Mouse (Mus musculus): Measurements from ENCODE around the gene Shoc2.
A peak's percentile ranks its signal among the peaks of the same experiment; 100 is the strongest.

Gene Shoc2

GRCm38 (mm10) chr19:54014999-54015398, 70.9 kb downstream of the Shoc2 start:
- no peak for DNase-seq (ENCODE audit: extremely low spot score, low read depth, low spot score)

- no peak for DNase-seq (ENCODE audit: extremely low spot score, low read depth, low spot score)
Observed at GRCm38 (mm10) chr19:54015503-54015902, 71.4 kb downstream of the Shoc2 start.

- DNase-seq (ENCODE audit: extremely low spot score, low read depth, low spot score) = no peak
Observed at GRCm38 (mm10) chr19:54035100-54035499, 91.0 kb downstream of the Shoc2 start.

- DNase-seq (ENCODE audit: extremely low spot score, low read depth, low spot score) = no peak
Observed at GRCm38 (mm10) chr19:54039441-54039840, 95.3 kb downstream of the Shoc2 start.

GRCm38 (mm10) chr19:54040356-54041028, 96.4 kb downstream of the Shoc2 start:
- no peak for DNase-seq (ENCODE audit: extremely low spot score, low read depth, low spot score)

- DNase-seq (ENCODE audit: extremely low spot score, low read depth, low spot score) = no peak
Observed at GRCm38 (mm10) chr19:54041029-54041367, 96.9 kb downstream of the Shoc2 start.

GRCm38 (mm10) chr19:54043851-54044250, 99.7 kb downstream of the Shoc2 start, which contains the start of gene Adra2a:
TSS of gene Adra2a (plus strand) at chr19:54044151.
- no peak for DNase-seq (ENCODE audit: extremely low spot score, low read depth, low spot score)

- DNase-seq (ENCODE audit: extremely low spot score, low read depth, low spot score) = peak; percentile 47
Observed at GRCm38 (mm10) chr19:54044507-54045371, 100.6 kb downstream of the Shoc2 start.

GRCm38 (mm10) chr19:54045412-54045811, 101.3 kb downstream of the Shoc2 start:
- no peak for DNase-seq (ENCODE audit: extremely low spot score, low read depth, low spot score)

GRCm38 (mm10) chr19:54045931-54046683, 102.0 kb downstream of the Shoc2 start:
- no peak for DNase-seq (ENCODE audit: extremely low spot score, low read depth, low spot score)

- no peak for DNase-seq (ENCODE audit: extremely low spot score, low read depth, low spot score)
Observed at GRCm38 (mm10) chr19:54046684-54047070, 102.6 kb downstream of the Shoc2 start.

GRCm38 (mm10) chr19:54047386-54048050, 103.4 kb downstream of the Shoc2 start:
- no peak for DNase-seq (ENCODE audit: extremely low spot score, low read depth, low spot score)

- no peak for DNase-seq (ENCODE audit: extremely low spot score, low read depth, low spot score)
Observed at GRCm38 (mm10) chr19:54048161-54048885, 104.2 kb downstream of the Shoc2 start.

GRCm38 (mm10) chr19:54051651-54052050, 107.5 kb downstream of the Shoc2 start:
- no peak for DNase-seq (ENCODE audit: extremely low spot score, low read depth, low spot score)

- DNase-seq (ENCODE audit: extremely low spot score, low read depth, low spot score) = no peak
Observed at GRCm38 (mm10) chr19:54055845-54056244, 111.7 kb downstream of the Shoc2 start.

- no peak for DNase-seq (ENCODE audit: extremely low spot score, low read depth, low spot score)
Observed at GRCm38 (mm10) chr19:54068447-54068846, 124.3 kb downstream of the Shoc2 start.

GRCm38 (mm10) chr19:54070521-54070920, 126.4 kb downstream of the Shoc2 start:
- DNase-seq (ENCODE audit: extremely low spot score, low read depth, low spot score) = no peak

GRCm38 (mm10) chr19:54072233-54072800, 128.2 kb downstream of the Shoc2 start:
- DNase-seq (ENCODE audit: extremely low spot score, low read depth, low spot score) = no peak

GRCm38 (mm10) chr19:54076362-54077349, 132.6 kb downstream of the Shoc2 start:
- DNase-seq (ENCODE audit: extremely low spot score, low read depth, low spot score) = no peak

Measured in hindlimb bud, embryonic 11.5 days (tissue).